Mouse (Mus musculus) liver, adult 2 months (tissue): ENCODE measurements around the gene Ccdc7a.
"Not testable (repeated sequence)": the region's sequence is repeated elsewhere in the genome, so short reads cannot be mapped to it uniquely, and the experiment has no call there.

Experiments
- CTCF ChIP-seq: fragments of 200-500 bp; IDR thresholded peaks from 2 replicates; pipeline ENCODE4 v1.5.1; 2011; ENCODE audit warnings: low read depth, low read length, control low read depth
- POLR2A ChIP-seq: fragments of 200-500 bp; IDR thresholded peaks from 2 replicates; pipeline ENCODE4 v1.6.1; 2011; ENCODE audit warnings: low read length, control low read depth; ENCODE audit not compliant: insufficient read depth; ENCODE audit errors: extremely low read depth

- TF ChIP-seq CTCF, POLR2A: not testable (repeated sequence)
Observed at GRCm38 (mm10) chr8:129066834-129067233, 1.5 kb upstream of the Ccdc7a start, which contains the start of gene Ccdc7b.
